In the genomic region with DNA sequence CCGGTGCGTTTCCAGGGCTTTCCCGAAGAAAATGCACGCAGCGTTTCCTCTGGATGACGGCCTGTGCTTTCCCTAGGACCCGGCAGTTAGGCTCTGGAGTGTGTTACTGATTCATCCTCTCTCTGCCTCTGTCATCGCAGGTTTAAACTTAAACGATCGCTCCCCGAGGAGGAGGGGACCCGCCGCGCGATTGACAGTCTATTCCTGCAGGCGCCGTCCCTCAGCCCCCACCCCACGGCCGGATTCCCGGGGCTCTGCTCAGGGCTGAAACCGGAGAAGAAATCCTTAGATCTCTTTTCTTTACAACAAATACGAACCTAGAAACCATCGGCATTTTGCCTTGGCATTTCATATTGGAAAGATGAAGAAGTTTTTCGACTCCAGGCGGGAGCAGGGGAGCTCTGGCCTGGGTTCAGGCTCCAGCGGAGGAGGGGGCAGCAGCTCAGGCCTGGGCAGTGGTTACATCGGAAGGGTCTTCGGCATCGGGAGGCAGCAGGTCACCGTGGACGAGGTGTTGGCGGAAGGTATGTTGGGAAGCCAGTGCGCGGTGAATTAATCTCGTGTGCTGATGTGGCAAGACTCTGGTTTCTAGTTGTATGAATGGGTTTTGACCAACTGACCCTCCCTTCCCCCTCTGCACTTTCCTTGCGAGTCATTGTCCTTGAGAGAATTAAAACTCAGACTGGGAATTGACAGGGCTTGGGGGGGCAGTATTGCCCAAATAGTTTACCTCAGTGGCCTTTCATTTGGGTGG, we compare ENCODE assay signal across 7 mouse cellular contexts. TPM values are rescaled to one million over a fixed set of nuclear protein-coding genes. Genes with fewer than 3 reads are reported as not detected.
A peak's percentile ranks its signal among the peaks of the same experiment; 100 is the strongest.
DNase-seq lines count a peak whose midpoint lies in the region; ATAC-seq and TF ChIP-seq lines count a peak whose summit lies in the region.

No protein-coding gene starts in this region.

- peak; percentile 46 for DNase-seq in urinary bladder, postnatal 14 days (ENCODE audit: low spot score)
- DNase-seq in urinary bladder, postnatal 10 days (ENCODE audit: low spot score) = no peak
- DNase-seq in c-Kit-negative CD71-positive TER-119-positive erythroid progenitor cells, embryonic 14.5 days (ENCODE audit: low read depth, low spot score) = peak; percentile 34
- peak; percentile 53 for DNase-seq in gastrocnemius, postnatal 10 days
- DNase-seq in kidney, adult 9 months = peak; percentile 58
- peak; percentile 66 for DNase-seq in lung, embryonic 14.5 days
- DNase-seq in retina, postnatal 7 days (ENCODE audit: low read depth, low spot score) = peak; percentile 4

- peak overlapping the region; percentile 74 for H3K4me2 ChIP-seq in lung, embryonic 14.5 days

- H3K4me3 ChIP-seq in lung, embryonic 14.5 days (ENCODE audit: low read depth, low read length) = peak overlapping the region; percentile 87

- peak overlapping the region; percentile 97 for H3K27ac ChIP-seq in lung, embryonic 14.5 days (ENCODE audit: low read depth)

- WGBS in lung, embryonic 14.5 days = under 1% methylated on average over 36 of the region's 36 CpGs

- no peaks in the 10 kb centered on the region for H3K27me3 ChIP-seq in lung, embryonic 14.5 days (ENCODE audit: insufficient read depth, low read length)

- H3K4me1 ChIP-seq in lung, embryonic 14.5 days (ENCODE audit: insufficient read depth) = peaks cover 29% of the 10 kb centered on the region

- H3K9ac ChIP-seq in lung, embryonic 14.5 days = peak overlapping the region; percentile 85

- ATAC-seq in lung, embryonic 14.5 days (ENCODE audit: insufficient read depth) = peak; percentile 65

- no peaks in the 10 kb centered on the region for H3K36me3 ChIP-seq in lung, embryonic 14.5 days (ENCODE audit: insufficient read depth)

- no peaks in the 10 kb centered on the region for H3K9me3 ChIP-seq in lung, embryonic 14.5 days (ENCODE audit: low read depth, low read length)

- no peak for TF ChIP-seq CTCF in lung, embryonic 14.5 days (IDR thresholded peaks at IDR 0.05; ENCODE audit: low read depth)

RNA-seq across cellular contexts. Expression of a gene that starts 0.6 kb away (rescaled TPM):
- total RNA-seq in gastrocnemius, postnatal 10 days (2021) = 10 to 100 TPM; 35.7 to 45.3 TPM
- 18.3 and 20.7 TPM in 2 replicates for polyA plus RNA-seq in lung, embryonic 14.5 days (2014; fragmentation: Nextera tagmentation; extraction: Ambion mirVana)

RNA-seq across cellular contexts. Expression of a gene that starts 56.5 kb away (rescaled TPM):
- total RNA-seq in gastrocnemius, postnatal 10 days (2021) = 10 to 100 TPM; 26.8 to 31.3 TPM
- polyA plus RNA-seq in lung, embryonic 14.5 days (2014; fragmentation: Nextera tagmentation; extraction: Ambion mirVana) = 90.4 and 100 TPM in 2 replicates
